Mouse (Mus musculus): ENCODE data around the gene Cd2. TPM values are rescaled to one million over a fixed set of nuclear protein-coding genes. Genes with fewer than 3 reads are reported as not detected.

Gene Cd2
- polyA plus RNA-seq, 1 experiment: not detected

DNA sequence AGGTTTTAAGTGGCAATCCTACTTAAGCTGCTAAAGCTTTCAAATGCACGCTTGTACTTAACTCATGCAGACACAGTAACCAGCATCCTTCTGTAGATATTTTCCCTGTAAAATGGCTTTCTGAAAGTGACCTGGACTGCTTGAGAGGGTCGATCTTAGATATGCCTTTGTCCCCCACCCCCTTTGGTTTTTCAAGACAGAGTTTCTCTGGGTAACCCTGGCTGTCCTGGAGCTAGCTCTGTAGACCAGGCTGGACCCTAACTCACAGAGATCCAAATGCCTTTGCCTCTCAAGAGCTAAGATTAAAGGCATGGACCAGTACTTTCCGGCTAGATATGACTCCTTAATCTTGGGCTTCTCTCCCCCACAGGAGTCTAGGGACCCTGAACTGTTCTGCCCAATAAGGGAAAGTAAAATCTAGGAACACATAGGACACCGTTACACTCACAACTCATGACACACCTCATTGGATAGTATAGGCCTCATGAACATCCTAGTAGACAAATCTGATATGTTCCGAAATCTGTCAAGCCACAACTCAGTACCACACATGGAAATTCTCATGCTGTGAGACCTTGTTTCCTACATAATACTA, 2.6 kb downstream of the Cd2 start:
- no peak overlapping the region for H3K4me3 ChIP-seq (ENCODE audit: insufficient read depth, low read length)
- TF ChIP-seq CTCF (IDR thresholded peaks at IDR 0.05; ENCODE audit: borderline replicate concordance, insufficient read depth, low read length) (no peak), POLR2A (IDR thresholded peaks at IDR 0.05; ENCODE audit: low read depth, low read length) (no peak)

GRCm38 (mm10) chr3:101283869-101284706, 3.7 kb downstream of the Cd2 start:
- H3K4me1 ChIP-seq (ENCODE audit: control insufficient read depth, insufficient read depth, low read length): no peaks in the 10 kb centered on the region
- H3K4me3 ChIP-seq (ENCODE audit: insufficient read depth, low read length): no peak overlapping the region
- TF ChIP-seq POLR2A (IDR thresholded peaks at IDR 0.05; ENCODE audit: low read depth, low read length) (no peak), CTCF (IDR thresholded peaks at IDR 0.05; ENCODE audit: borderline replicate concordance, insufficient read depth, low read length) (no peak)
- no peak overlapping the region for H3K27ac ChIP-seq (ENCODE audit: insufficient read depth, low read length)

More for the DNA sequence above, 2.6 kb downstream of the Cd2 start:
- H3K27ac ChIP-seq (ENCODE audit: insufficient read depth, low read length): no peak overlapping the region
- no peaks in the 10 kb centered on the region for H3K4me1 ChIP-seq (ENCODE audit: control insufficient read depth, insufficient read depth, low read length)

GRCm38 (mm10) chr3:101283441-101283840, 4.3 kb downstream of the Cd2 start:
- TF ChIP-seq POLR2A (IDR thresholded peaks at IDR 0.05; ENCODE audit: low read depth, low read length) (no peak), CTCF (IDR thresholded peaks at IDR 0.05; ENCODE audit: borderline replicate concordance, insufficient read depth, low read length) (no peak)
- Histone ChIP-seq H3K4me3 (ENCODE audit: insufficient read depth, low read length) (no peak overlapping the region), H3K4me1 (ENCODE audit: control insufficient read depth, insufficient read depth, low read length) (no peaks in the 10 kb centered on the region), H3K27ac (ENCODE audit: insufficient read depth, low read length) (no peak overlapping the region)

DNA sequence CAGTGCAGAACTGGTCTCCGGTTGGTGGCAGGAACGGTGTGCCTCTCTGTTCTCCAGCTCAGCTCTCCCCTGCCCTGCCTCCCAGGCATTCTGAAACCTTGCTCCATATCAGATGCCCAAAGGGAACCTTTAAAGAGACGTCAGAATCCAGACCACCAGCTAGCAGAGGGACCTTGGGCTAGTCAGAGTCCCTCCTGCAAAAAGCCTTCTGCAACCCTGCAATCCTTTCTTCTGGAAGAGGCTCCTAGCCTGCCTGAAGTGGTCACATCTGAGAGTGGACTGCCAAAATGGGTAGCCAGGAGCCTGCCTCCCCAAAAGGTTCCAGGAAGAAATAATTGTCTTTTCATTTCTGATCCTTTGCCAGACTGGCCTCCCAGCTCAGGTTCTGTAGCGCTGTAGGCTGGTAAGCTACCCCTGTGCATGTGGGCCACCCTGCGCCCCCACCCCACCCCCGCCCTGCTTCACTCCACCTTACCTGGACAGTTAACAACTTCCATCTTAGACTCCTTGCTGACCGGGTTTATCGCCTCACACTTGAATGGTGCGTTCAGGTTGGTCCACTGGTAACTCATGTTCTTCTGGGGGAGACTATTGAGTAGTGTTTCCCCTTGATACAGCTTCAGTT, 5.1 kb downstream of the Cd2 start:
- no peak overlapping the region for H3K27ac ChIP-seq (ENCODE audit: insufficient read depth, low read length)
- TF ChIP-seq CTCF (IDR thresholded peaks at IDR 0.05; ENCODE audit: borderline replicate concordance, insufficient read depth, low read length): no peak
- no peak for TF ChIP-seq POLR2A (IDR thresholded peaks at IDR 0.05; ENCODE audit: low read depth, low read length)
- H3K4me3 ChIP-seq (ENCODE audit: insufficient read depth, low read length): no peak overlapping the region
- no peaks in the 10 kb centered on the region for H3K4me1 ChIP-seq (ENCODE audit: control insufficient read depth, insufficient read depth, low read length)

DNA sequence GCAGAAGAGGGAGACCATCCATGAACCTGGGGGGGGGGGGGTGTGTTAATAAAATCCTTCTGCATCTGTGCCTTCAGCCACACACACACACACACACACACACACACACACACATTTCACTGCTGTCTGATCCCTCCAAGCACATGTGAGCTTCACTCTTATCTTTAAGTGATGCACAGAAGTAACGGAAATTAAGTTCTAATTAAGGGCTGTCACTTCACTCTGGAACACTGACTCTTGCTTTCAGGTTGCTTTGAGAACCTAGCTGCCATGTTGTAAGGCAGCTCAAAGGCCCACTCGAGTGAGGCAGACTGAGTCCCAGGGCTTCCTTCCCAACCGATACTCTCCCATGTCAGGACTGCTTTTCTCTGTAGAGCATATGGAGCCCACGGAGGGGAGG, 5.9 kb downstream of the Cd2 start:
- Histone ChIP-seq H3K27ac (ENCODE audit: insufficient read depth, low read length) (no peak overlapping the region), H3K4me3 (ENCODE audit: insufficient read depth, low read length) (no peak overlapping the region), H3K4me1 (ENCODE audit: control insufficient read depth, insufficient read depth, low read length) (no peaks in the 10 kb centered on the region)
- no peak for TF ChIP-seq POLR2A (IDR thresholded peaks at IDR 0.05; ENCODE audit: low read depth, low read length)
- TF ChIP-seq CTCF (IDR thresholded peaks at IDR 0.05; ENCODE audit: borderline replicate concordance, insufficient read depth, low read length): no peak

- Histone ChIP-seq H3K4me1 (ENCODE audit: control insufficient read depth, insufficient read depth, low read length) (no peaks in the 10 kb centered on the region), H3K4me3 (ENCODE audit: insufficient read depth, low read length) (no peak overlapping the region), H3K27ac (ENCODE audit: insufficient read depth, low read length) (no peak overlapping the region)
- TF ChIP-seq CTCF (IDR thresholded peaks at IDR 0.05; ENCODE audit: borderline replicate concordance, insufficient read depth, low read length) (no peak), POLR2A (IDR thresholded peaks at IDR 0.05; ENCODE audit: low read depth, low read length) (no peak)
These were observed 7.1 kb downstream of the Cd2 start for GRCm38 (mm10) chr3:101280348-101281311.

GRCm38 (mm10) chr3:101279561-101279960, 8.2 kb downstream of the Cd2 start:
- Histone ChIP-seq H3K27ac (ENCODE audit: insufficient read depth, low read length) (no peak overlapping the region), H3K4me3 (ENCODE audit: insufficient read depth, low read length) (no peak overlapping the region), H3K4me1 (ENCODE audit: control insufficient read depth, insufficient read depth, low read length) (no peaks in the 10 kb centered on the region)
- TF ChIP-seq POLR2A (IDR thresholded peaks at IDR 0.05; ENCODE audit: low read depth, low read length) (no peak), CTCF (IDR thresholded peaks at IDR 0.05; ENCODE audit: borderline replicate concordance, insufficient read depth, low read length) (no peak)

DNA sequence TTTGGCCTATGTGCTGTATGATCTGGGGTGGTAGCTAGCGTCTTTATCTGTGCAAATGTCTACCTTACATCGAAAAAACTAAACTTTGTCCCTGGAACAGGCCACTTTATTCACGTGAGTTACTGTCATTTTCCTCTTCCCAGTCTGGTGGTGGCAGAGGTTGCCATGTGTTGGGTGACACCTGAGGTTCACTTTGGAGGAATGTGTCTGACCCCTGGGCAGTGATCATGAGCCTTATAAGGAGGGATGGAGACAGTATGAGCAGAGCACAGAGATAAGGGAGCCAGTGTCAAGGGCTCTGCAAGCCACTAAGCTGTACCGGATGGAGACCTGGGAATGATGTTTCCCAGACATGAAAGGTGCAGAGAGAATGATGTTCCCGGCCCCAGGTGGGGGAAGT, 9.3 kb downstream of the Cd2 start:
- H3K27ac ChIP-seq (ENCODE audit: insufficient read depth, low read length): no peak overlapping the region
- no peaks in the 10 kb centered on the region for H3K4me1 ChIP-seq (ENCODE audit: control insufficient read depth, insufficient read depth, low read length)
- no peak overlapping the region for H3K4me3 ChIP-seq (ENCODE audit: insufficient read depth, low read length)
- TF ChIP-seq POLR2A (IDR thresholded peaks at IDR 0.05; ENCODE audit: low read depth, low read length) (no peak), CTCF (IDR thresholded peaks at IDR 0.05; ENCODE audit: borderline replicate concordance, insufficient read depth, low read length) (no peak)

- no peak overlapping the region for H3K4me3 ChIP-seq (ENCODE audit: insufficient read depth, low read length)
- H3K4me1 ChIP-seq (ENCODE audit: control insufficient read depth, insufficient read depth, low read length): no peaks in the 10 kb centered on the region
- no peak for TF ChIP-seq POLR2A (IDR thresholded peaks at IDR 0.05; ENCODE audit: low read depth, low read length)
- TF ChIP-seq CTCF (IDR thresholded peaks at IDR 0.05; ENCODE audit: borderline replicate concordance, insufficient read depth, low read length): no peak
- H3K27ac ChIP-seq (ENCODE audit: insufficient read depth, low read length): no peak overlapping the region
These were observed 9.9 kb downstream of the Cd2 start for GRCm38 (mm10) chr3:101277830-101278229.

Measured in embryonic fibroblast, embryonic 13.5 days (primary cell).